Mouse (Mus musculus) stomach, embryonic 14.5 days (tissue): ENCODE measurements around the gene Nt5c3. TPM values are rescaled to one million over a fixed set of nuclear protein-coding genes. Genes with fewer than 3 reads are reported as not detected.

ENCODE experiments used
- ATAC-seq: fragments of 200-750 bp; cut with Nextera tagmentation; 2 replicates; pipeline ENCODE4 v1.8.0; 2017; ENCODE audit warnings: low read depth, moderate TSS enrichment; ENCODE audit not compliant: insufficient number of reproducible peaks, insufficient read depth, low FRiP score
- H3K27ac ChIP-seq: fragments of 300-500 bp; sonication (generic); 2 replicates; pipeline ENCODE4 v1.5.1; 2014; ENCODE audit warnings: mild to moderate bottlenecking, low read length, moderate library complexity, mixed read lengths
- H3K27me3 ChIP-seq: fragments of 300-500 bp; sonication (generic); 2 replicates; pipeline ENCODE4 v1.6.1; 2014; ENCODE audit warnings: low read length, control low read depth, mixed read lengths; ENCODE audit not compliant: control insufficient read depth, insufficient read depth
- H3K36me3 ChIP-seq: fragments of 300-500 bp; sonication (generic); 2 replicates; pipeline ENCODE4 v1.6.1; 2014; ENCODE audit warnings: mild to moderate bottlenecking, control low read depth, low read length, moderate library complexity, mixed read lengths; ENCODE audit not compliant: control insufficient read depth, insufficient read depth
- H3K4me1 ChIP-seq: fragments of 300-500 bp; sonication (generic); 2 replicates; pipeline ENCODE4 v1.6.1; 2014; ENCODE audit warnings: low read length, control low read depth, mixed read lengths; ENCODE audit not compliant: control insufficient read depth, insufficient read depth
- H3K4me2 ChIP-seq: fragments of 300-500 bp; sonication (generic); replicated peaks from 2 replicates; pipeline ENCODE4 v1.6.1; 2014; ENCODE audit warnings: low read depth, low read length, control low read depth
- H3K4me3 ChIP-seq: fragments of 300-500 bp; sonication (generic); 2 replicates; pipeline ENCODE4 v1.5.1; 2014; ENCODE audit warnings: low read depth, low read length, control low read depth
- H3K9ac ChIP-seq: fragments of 300-500 bp; sonication (generic); replicated peaks from 2 replicates; pipeline ENCODE4 v1.6.1; 2014; ENCODE audit warnings: low read depth, mild to moderate bottlenecking, control low read depth, low read length, moderate library complexity, mixed read lengths
- H3K9me3 ChIP-seq: fragments of 300-500 bp; sonication (generic); 2 replicates; pipeline ENCODE4 v1.6.1; 2016; ENCODE audit warnings: low read depth, low read length, control low read depth; ENCODE audit not compliant: control insufficient read depth
- WGBS: fragments of 180-500 bp; shearing (Covaris S2); extraction: QIAGEN DNeasy Blood & Tissue Kit; methylation state at CpG from one replicate; pipeline ENCODE4 v1.1.7; 2014; 5-methylcytosine and 5-hydroxymethylcytosine counted together
- polyA plus RNA-seq: library from polyadenylated mRNA; unstranded; fragments of >200 nt; fragmentation: Nextera tagmentation; extraction: Ambion mirVana; gene quantifications from 2 replicates; pipeline ENCODE4 v1.2.1, GENCODE M21; 2014

Gene Nt5c3
- polyA plus RNA-seq, 1 experiment from 2014 or later: 75.1 TPM

DNA sequence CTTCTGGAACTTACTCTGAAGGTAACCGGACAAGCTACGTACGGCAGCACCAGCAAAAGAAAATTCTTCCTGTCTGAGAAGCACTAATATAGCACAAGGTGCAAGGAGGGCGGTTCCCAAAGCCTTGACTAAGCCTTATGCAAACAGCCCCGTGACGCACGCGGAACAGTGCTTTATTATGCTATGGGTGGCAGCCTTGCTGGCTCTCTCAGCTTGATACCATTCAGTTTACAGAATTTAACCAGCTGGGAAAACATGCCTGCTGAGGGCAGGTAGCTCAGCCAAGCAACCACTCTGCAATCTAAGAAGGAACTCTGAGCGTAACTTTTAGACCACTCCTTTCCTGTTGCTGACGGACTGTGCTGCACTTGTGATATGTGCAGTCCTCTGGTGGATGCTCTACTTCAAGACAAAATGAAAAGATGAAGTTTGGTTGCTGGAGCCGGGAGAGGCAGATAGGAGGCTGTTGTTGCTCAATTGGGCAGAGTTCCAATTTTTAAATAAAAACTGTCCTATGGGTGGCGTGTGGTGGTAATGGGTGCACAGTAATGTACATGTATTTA lies 21.8 kb downstream of the Nt5c3 start:
- H3K36me3 ChIP-seq: no peaks in the 10 kb centered on the region
- H3K4me3 ChIP-seq: no peak overlapping the region
- H3K4me1 ChIP-seq: peaks cover 20% of the 10 kb centered on the region
- no peaks in the 10 kb centered on the region for H3K27me3 ChIP-seq
- WGBS: 31% methylated on average over 12 of the region's 12 CpGs
- no peak overlapping the region for H3K9ac ChIP-seq
- peak; percentile 86 for ATAC-seq
- H3K27ac ChIP-seq: 0 out of 2 replicates have a peak overlapping the region, but pooled peaks have one; percentile 36
- H3K9me3 ChIP-seq: no peaks in the 10 kb centered on the region
- H3K4me2 ChIP-seq: peak overlapping the region; percentile 17

DNA sequence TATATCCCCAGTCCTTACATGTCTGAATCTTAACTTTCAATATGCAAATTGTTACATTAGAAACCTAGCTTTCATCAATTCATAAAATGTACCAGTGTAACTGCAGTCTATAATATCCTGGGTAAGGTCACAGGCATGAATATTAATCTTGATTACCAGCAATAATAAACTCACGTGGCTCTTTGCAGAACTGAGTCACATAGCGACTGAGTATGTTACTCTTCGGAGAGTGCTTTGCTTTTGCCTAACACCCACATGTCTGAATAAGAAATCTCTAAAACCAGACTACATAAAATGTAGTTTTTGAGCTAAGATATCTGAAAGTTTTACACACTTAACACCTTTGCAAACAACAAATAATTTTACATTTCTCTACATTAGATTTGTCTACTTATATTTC lies 22.4 kb downstream of the Nt5c3 start:
- no peak for ATAC-seq
- no peak overlapping the region for H3K27ac ChIP-seq
- no peaks in the 10 kb centered on the region for H3K36me3 ChIP-seq
- no peak overlapping the region for H3K4me3 ChIP-seq
- H3K27me3 ChIP-seq: no peaks in the 10 kb centered on the region
- WGBS: 54% methylated on average over 3 of the region's 3 CpGs
- H3K4me2 ChIP-seq: peak overlapping the region; percentile 17; the same call in 1 of the 2 replicates
- no peaks in the 10 kb centered on the region for H3K9me3 ChIP-seq
- peaks cover 20% of the 10 kb centered on the region for H3K4me1 ChIP-seq
- H3K9ac ChIP-seq: no peak overlapping the region

DNA sequence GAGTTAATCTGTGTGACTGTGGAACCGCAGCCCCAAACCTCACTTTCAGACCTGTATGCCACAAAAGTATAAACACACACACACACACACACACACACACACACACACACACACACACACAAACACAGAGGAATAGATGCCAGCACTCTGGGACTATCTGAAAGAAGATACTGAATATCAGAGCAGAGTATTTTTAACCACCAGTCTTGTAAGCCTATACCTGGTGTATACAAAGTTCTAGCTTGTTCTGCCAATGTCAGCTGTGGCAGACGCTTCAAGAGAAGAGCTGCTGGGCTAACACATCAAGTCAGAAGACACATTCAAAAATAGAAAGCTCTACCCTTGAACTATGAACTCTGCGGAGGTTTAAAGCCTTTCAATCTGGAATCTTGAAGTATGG lies 24.1 kb downstream of the Nt5c3 start:
- 62% methylated on average over 3 of the region's 3 CpGs for WGBS
- H3K36me3 ChIP-seq: no peaks in the 10 kb centered on the region

DNA sequence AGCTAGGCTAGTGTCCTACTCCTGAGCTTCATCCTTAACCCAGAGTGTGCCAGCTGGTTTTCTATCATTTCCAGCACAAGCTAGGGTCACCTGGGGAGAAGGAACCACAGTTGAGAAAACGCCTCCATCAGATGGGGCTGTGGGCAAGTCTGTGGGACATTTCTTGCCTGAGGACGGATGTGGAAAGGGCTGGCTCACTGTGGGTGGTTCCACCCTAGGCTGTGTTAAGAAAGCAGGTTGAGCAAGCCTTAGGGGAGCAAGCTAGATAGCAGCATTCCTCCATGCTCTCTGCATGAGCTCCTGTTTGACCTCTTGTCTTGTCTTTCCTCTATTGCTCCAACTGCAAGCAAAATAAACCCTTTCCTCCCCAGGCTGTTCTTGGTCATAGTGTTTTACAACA lies 33.0 kb downstream of the Nt5c3 start:
- H3K4me2 ChIP-seq: no peak overlapping the region
- H3K36me3 ChIP-seq: peaks cover 11% of the 10 kb centered on the region; the same call in 1 of the 2 replicates
- H3K4me1 ChIP-seq: no peaks in the 10 kb centered on the region
- H3K27ac ChIP-seq: no peak overlapping the region
- ATAC-seq: no peak
- H3K9me3 ChIP-seq: no peaks in the 10 kb centered on the region
- H3K4me3 ChIP-seq: no peak overlapping the region
- no peaks in the 10 kb centered on the region for H3K27me3 ChIP-seq
- H3K9ac ChIP-seq: no peak overlapping the region
- WGBS: 85% methylated on average over 2 of the region's 2 CpGs

More for the DNA sequence above, 24.1 kb downstream of the Nt5c3 start:
- Histone ChIP-seq H3K27me3 (no peaks in the 10 kb centered on the region), H3K4me3 (no peak overlapping the region), H3K27ac (no peak overlapping the region), H3K9me3 (no peaks in the 10 kb centered on the region), H3K4me1 (peaks cover 19% of the 10 kb centered on the region), H3K9ac (no peak overlapping the region), H3K4me2 (no peak overlapping the region)
- ATAC-seq: no peak

DNA sequence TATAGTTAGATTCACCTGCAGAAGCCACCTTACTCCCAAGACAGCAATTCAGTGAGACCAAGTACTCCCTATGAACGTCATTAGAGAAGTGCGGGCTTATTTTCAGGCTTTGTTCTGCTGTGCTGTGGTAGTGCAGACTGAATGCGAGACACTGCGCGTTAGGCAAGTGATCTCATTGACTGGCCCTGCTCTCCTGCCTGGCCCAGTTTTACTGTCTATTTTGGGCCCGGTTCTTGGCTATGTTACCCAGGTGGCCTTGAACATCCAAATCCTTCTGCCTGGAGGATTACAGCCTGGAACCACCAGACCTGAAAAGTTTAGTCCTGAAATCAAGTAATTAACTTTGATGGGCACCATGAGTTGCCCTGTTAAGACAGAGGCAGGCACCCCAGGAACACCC lies 35.2 kb downstream of the Nt5c3 start:
- no peak overlapping the region for H3K9ac ChIP-seq
- 92% methylated on average over 6 of the region's 6 CpGs for whole genome bisulfite sequencing
- H3K27me3 ChIP-seq: no peaks in the 10 kb centered on the region
- no peaks in the 10 kb centered on the region for H3K4me1 ChIP-seq
- no peak overlapping the region for H3K4me3 ChIP-seq
- no peak for ATAC-seq
- no peak overlapping the region for H3K27ac ChIP-seq
- no peaks in the 10 kb centered on the region for H3K9me3 ChIP-seq
- H3K4me2 ChIP-seq: no peak overlapping the region
- peaks cover 24% of the 10 kb centered on the region for H3K36me3 ChIP-seq

DNA sequence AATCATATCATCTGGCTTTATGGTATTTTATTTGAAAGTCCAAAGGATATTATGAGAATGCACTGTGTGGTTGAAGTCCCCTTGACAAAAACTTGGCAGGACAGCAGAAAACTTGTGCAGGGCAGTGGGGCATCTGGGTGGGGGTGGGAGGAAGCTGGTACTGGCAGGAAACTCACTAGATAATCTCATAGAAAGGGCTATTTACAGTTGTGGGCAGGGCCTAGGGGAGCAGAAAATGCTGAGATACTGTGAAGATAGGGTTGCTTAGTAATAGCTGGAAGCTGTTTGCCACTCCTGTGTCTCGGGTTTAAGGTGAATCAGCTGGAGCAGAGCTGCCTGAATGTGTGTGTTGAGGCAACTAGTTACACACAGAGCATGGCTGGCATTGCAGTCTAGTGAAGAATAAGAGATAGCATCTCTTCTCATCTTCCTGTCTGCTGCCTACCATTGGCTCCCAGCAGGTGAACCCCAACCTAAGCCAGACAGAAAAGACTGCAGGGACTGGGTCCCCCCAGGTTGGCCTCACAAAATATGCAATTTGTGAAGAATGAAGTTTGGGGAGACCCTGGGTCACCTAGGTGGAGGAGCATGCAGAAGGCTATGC lies 44.3 kb downstream of the Nt5c3 start:
- no peak overlapping the region for H3K4me2 ChIP-seq
- no peak overlapping the region for H3K9ac ChIP-seq
- no peaks in the 10 kb centered on the region for H3K9me3 ChIP-seq
- no peaks in the 10 kb centered on the region for H3K27me3 ChIP-seq
- no peak overlapping the region for H3K27ac ChIP-seq
- ATAC-seq: peak; percentile 88
- H3K4me1 ChIP-seq: no peaks in the 10 kb centered on the region
- H3K4me3 ChIP-seq: no peak overlapping the region
- WGBS: 50% methylated on average over 1 of the region's 1 CpGs
- H3K36me3 ChIP-seq: peaks cover 55% of the 10 kb centered on the region

DNA sequence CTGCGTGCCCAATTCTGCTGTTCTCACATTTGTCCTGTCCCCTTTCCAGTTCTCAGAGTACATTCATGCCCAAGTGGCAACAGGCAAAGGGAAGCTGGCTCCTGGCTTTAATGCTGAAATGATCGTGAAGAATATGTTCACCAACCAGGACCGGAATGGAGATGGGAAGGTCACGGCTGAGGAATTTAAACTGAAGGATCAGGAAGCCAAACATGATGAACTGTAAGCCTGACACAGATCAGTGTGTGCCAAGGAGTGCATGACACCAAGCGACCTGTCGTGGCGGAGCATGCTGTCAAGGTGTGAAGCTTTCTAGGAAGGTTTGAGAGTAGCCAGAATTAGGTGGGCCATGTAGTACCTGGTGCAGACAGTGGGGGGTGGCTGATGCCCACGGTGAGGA lies 45.7 kb downstream of the Nt5c3 start:
- no peak overlapping the region for H3K27ac ChIP-seq
- no peaks in the 10 kb centered on the region for H3K9me3 ChIP-seq
- H3K4me2 ChIP-seq: no peak overlapping the region
- no peak overlapping the region for H3K4me3 ChIP-seq
- no peaks in the 10 kb centered on the region for H3K4me1 ChIP-seq
- no peak for ATAC-seq
- no peaks in the 10 kb centered on the region for H3K27me3 ChIP-seq
- WGBS: 93% methylated on average over 8 of the region's 8 CpGs
- peaks cover 43% of the 10 kb centered on the region for H3K36me3 ChIP-seq
- H3K9ac ChIP-seq: no peak overlapping the region

DNA sequence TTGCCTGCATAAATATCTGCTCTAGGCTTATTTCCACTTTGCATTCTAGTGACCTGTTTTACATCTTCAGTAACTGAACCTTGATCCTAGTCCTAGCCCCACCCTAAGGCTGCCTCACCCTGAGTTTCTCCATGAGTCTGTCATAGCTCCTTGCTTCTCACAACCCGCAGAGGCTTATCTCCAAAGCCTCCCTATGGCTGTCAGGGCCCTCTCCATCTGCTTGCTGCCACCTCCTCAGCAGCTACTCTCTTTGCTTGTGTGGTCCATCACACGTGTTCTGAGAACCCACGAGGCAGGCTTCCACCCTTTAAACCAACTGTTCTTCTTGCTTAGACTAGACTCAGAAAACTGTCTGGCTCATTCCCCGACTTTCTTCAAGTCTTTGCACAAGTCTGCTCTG lies 46.9 kb downstream of the Nt5c3 start:
- H3K9ac ChIP-seq: no peak overlapping the region
- 87% methylated on average over 4 of the region's 4 CpGs for WGBS
- H3K4me3 ChIP-seq: no peak overlapping the region
- H3K36me3 ChIP-seq: peaks cover 35% of the 10 kb centered on the region
- ATAC-seq: no peak
- H3K4me2 ChIP-seq: no peak overlapping the region
- H3K27me3 ChIP-seq: no peaks in the 10 kb centered on the region
- no peaks in the 10 kb centered on the region for H3K4me1 ChIP-seq
- H3K9me3 ChIP-seq: no peaks in the 10 kb centered on the region
- no peak overlapping the region for H3K27ac ChIP-seq

DNA sequence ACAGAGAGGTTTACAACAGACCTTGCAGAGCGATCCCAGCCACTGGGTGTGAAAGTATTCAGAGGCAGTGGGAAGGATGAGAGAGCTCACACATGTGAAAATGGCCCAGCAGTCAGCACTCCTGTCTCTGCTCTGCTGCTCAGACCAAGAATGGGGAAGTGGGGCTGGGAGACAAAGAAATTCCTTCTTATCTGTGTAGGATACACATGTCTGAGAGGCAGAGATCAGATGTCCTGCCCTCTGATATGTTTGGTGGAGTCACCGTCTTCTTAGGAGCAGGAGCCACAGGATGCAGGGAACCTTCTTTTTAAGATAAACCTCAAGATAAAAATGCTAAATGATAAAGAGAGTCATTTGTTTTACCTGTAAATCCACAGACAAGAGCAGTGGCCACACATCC lies 53.7 kb downstream of the Nt5c3 start:
- H3K4me2 ChIP-seq: no peak overlapping the region
- 70% methylated on average over 2 of the region's 2 CpGs for WGBS
- no peak overlapping the region for H3K27ac ChIP-seq
- H3K4me3 ChIP-seq: no peak overlapping the region
- H3K9me3 ChIP-seq: no peaks in the 10 kb centered on the region
- H3K9ac ChIP-seq: no peak overlapping the region
- no peaks in the 10 kb centered on the region for H3K27me3 ChIP-seq
- no peaks in the 10 kb centered on the region for H3K4me1 ChIP-seq
- ATAC-seq: no peak
- peaks cover 11% of the 10 kb centered on the region; the same call in 1 of the 2 replicates for H3K36me3 ChIP-seq
